Mouse (Mus musculus) cerebellum, postnatal 10 days (tissue): ENCODE measurements around the gene Arhgap6.
"Not testable (repeated sequence)": the region's sequence is repeated elsewhere in the genome, so short reads cannot be mapped to it uniquely, and the experiment has no call there.

Source experiments
- DNase-seq, 2 experiments: peaks; one replicate each; pipeline ENCODE4 v3.0.0; 2021; ENCODE audit warnings: mixed read lengths in 2 of 2

Gene Arhgap6

DNA sequence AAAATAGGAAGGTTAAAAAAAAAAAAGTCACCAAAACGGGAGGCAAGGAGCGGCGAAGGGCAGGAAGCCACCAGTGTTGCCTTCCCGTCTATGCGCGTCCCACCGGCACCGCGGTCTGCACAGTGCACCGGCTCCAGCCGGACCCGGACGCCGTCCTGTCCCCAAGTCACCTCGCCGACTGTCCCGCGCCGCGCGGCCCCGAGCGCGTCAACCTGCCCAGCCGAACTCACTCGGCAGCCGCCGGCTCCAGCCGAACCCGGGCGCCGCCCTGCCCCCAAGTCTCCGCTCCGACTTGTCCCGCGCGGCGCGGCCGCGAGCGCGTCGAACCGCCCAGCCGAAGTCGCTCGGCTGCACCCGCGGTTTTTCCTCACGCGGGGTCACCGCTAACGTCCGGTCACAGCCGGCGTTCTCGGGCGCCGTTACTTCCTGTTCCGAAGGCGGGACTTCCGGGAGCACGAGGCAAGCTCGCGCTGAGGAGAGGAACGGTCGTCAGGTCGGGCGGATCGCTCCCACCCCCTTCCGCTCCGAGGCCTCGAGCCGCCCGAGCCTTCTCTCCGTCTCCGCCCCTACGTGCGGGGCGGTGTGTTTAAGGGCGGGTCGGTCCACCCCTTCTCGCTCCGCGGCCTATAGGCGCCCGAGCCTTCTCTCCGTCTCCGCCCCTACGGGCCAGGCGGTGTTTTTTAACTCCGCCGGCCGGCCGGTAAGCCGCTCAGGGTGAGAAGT lies 525.2 kb downstream of the Arhgap6 start, which contains the start of gene Hccs:
TSS of gene Hccs (minus strand) at position 428 of the 723 bp plus-strand sequence.
- peak; percentile 88 to 92 for DNase-seq

- not testable (repeated sequence) for DNase-seq
Measured at GRCm38 (mm10) chrX:169320668-169321005, 525.7 kb downstream of the Arhgap6 start.

- no peak for DNase-seq
Measured at GRCm38 (mm10) chrX:169325929-169326595, 531.2 kb downstream of the Arhgap6 start.

DNA sequence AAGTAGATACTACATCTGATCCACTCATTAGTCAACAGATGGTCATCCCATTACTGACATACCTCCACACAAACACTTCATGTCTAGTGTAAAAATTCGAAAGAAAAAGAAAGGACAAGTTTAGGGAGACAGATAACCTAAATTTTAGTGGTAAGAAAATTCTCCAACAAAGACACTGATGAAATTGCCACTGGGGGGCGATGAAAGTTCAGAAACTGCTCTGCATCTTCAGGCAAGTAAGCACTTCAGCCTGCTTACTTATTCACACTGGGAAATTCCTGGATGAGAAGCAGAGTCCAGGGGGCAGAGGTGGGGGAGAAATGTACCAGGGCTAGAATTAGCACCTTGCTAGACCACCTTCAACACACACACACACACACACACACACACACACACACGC lies 537.4 kb downstream of the Arhgap6 start:
- peak; percentile 49 to 63 for DNase-seq

DNA sequence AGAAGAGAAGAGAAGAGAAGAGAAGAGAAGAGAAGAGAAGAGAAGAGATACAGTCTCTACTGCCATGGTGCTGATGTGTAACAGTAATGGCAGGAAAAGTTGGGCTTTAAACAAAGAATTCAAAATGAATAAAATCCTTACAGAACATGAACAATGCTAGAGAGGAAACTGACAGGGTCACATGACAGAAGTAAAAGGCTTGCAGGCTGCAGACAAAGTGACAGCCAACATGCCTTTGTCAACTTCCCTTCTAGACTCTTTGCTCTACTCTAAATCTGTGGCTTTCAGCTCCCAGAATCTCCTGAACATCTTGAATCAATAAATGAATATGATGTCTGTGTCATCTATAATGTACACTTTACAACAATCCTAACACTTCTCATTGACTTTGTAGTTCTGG lies 542.7 kb downstream of the Arhgap6 start:
- DNase-seq = no peak

DNA sequence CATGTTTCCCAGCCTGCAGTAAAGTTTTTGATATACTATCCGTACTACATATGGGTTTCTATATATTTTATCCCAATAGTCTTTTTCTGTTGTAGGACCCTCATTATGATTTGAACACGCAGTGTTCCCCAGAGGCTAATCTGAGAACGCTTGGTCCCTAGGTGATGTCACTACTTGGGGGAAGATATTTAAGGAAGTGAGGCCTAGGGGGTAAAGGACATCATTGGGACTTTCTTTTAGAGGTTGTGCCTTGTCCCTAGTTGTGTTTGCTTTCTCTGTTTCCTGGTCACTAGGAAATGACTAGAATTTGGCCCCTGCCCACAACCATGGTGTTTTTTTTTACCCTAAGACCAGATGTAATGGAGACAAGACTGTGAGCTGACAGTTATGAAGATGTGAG lies 543.3 kb downstream of the Arhgap6 start:
- DNase-seq = no peak
